Mouse (Mus musculus) E14TG2a.4 (cell line): Measurements from ENCODE around the gene Ssc4d.

ENCODE experiments used
- H3K27me3 ChIP-seq: 2 replicates; pipeline ENCODE4 v1.6.1; 2014; ENCODE audit warnings: low read length, control low read depth; ENCODE audit not compliant: insufficient read depth
- H3K36me3 ChIP-seq: 2 replicates; pipeline ENCODE4 v1.6.1; 2014; ENCODE audit warnings: low read length, control low read depth; ENCODE audit not compliant: insufficient read depth
- H3K4me1 ChIP-seq: replicated peaks from 2 replicates; pipeline ENCODE4 v1.6.1; 2014; ENCODE audit warnings: low read depth, low read length, control low read depth
- H3K4me3 ChIP-seq: replicated peaks from 2 replicates; pipeline ENCODE4 v1.5.1; 2014; ENCODE audit warnings: mild to moderate bottlenecking, low read length
- H3K9me3 ChIP-seq: 2 replicates; pipeline ENCODE4 v1.6.1; 2014; ENCODE audit warnings: low read length, control low read depth
- CTCF ChIP-seq: conservative IDR thresholded peaks from 2 replicates; pipeline ENCODE4 v1.5.1; 2014; ENCODE audit warnings: low read length
- NANOG ChIP-seq: IDR thresholded peaks from 2 replicates; pipeline ENCODE4 v1.6.1; 2014; ENCODE audit warnings: borderline replicate concordance, low read length, mixed read lengths
- POU5F1 ChIP-seq: IDR thresholded peaks from 2 replicates; pipeline ENCODE4 v1.6.1; 2014; ENCODE audit warnings: low read length, borderline replicate concordance

Ssc4d gene

DNA sequence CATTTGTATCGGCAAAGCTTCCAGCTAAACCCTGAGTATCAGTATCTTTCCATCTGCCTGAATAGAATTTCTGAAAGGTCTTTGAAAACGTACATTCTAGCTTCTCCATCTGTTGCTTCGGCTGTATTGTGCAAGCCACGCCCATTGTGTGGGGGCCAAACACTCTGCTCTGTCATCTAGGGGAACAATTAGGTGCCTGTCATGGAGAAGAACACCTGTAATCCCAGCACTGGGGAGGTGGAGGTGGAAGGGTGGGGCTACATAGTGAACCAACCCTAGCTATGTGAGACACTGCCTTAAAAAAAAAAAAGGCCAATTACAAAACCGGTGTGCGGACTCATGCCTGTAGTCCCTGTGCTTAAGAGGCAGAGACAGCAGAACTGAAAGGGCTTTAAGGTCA, 31.6 kb downstream of the Ssc4d start:
- Histone ChIP-seq H3K4me3 (no peak overlapping the region), H3K9me3 (no peaks in the 10 kb centered on the region), H3K27me3 (no peaks in the 10 kb centered on the region), H3K36me3 (no peaks in the 10 kb centered on the region), H3K4me1 (peaks cover 77% of the 10 kb centered on the region)
- TF ChIP-seq POU5F1 (no peak), CTCF (no peak), NANOG (no peak)

DNA sequence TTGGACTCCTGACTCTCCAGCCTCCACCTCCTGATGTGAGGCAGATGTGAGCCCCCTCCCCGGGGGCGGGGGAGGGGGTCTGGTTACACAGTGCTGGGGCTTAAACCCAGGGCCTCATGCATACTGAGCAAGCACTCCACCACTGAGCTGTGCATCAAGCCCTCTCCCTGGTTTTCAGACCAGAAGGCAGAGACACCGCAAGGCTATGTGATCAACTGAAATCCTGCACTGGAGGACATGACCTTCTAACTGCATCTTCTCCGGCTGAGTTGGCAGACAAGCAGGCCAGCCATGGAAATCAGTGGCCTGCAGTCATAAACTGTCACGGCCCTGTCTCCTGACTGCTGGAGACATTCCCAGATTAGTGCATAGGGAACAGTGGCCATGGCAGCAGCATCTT, 33.7 kb downstream of the Ssc4d start:
- Histone ChIP-seq H3K4me3 (no peak overlapping the region), H3K9me3 (no peaks in the 10 kb centered on the region), H3K4me1 (peaks cover 79% of the 10 kb centered on the region), H3K36me3 (no peaks in the 10 kb centered on the region), H3K27me3 (no peaks in the 10 kb centered on the region)
- TF ChIP-seq POU5F1 (no peak), CTCF (no peak), NANOG (no peak; the same call in 1 of the 2 replicates)

DNA sequence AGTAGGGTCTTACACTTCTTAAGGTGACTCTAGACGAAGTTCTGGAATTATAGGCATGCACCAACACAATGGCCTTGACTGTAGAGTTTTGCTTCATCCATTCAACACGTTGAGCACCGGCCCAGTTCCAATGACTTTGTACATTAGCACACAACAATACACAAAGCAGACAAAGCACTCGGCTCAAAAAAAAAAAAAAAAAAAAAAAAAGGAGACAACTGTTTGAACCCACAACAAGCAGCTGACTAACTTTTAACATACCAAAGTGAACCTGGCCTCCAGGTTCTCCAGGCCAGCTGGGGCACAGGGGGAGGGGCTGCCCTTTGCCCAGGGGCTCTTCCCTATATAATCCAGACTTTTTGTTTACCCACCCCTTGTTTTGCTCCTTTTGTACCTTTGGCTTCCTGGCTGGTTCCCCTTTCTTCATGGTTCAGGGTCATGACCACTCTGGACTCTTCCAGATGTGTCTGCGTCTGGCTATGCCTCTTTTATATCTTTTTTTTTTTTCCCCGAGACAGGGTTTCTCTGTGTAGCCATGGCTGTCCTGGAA, 38.6 kb downstream of the Ssc4d start:
- Histone ChIP-seq H3K4me1 (peaks cover 68% of the 10 kb centered on the region), H3K27me3 (no peaks in the 10 kb centered on the region), H3K4me3 (peak overlapping the region; percentile 99), H3K9me3 (no peaks in the 10 kb centered on the region), H3K36me3 (peaks cover 23% of the 10 kb centered on the region)
- TF ChIP-seq NANOG (no peak), POU5F1 (no peak), CTCF (no peak)

DNA sequence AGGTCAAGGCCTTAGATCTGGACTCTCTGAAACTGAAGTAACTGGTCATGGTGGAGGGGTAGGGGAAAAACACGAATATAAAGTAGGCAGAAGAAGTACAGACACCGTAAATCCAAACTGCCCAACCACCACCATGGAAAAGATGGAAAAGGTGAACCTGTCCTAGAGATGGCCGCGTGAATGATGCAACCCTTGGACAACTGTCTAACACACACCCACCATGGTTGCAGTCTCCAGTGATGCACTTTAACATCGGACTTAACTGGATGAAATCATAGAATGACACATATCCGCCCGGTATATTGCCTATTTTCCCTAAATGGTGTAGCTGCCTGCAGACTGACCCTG, 39.2 kb downstream of the Ssc4d start:
- peaks cover 29% of the 10 kb centered on the region for H3K36me3 ChIP-seq
- peak overlapping the region; percentile 99 for H3K4me3 ChIP-seq
- H3K27me3 ChIP-seq = no peaks in the 10 kb centered on the region
- H3K9me3 ChIP-seq = no peaks in the 10 kb centered on the region
- peaks cover 68% of the 10 kb centered on the region for H3K4me1 ChIP-seq
- TF ChIP-seq POU5F1 = no peak
- TF ChIP-seq CTCF = no peak
- TF ChIP-seq NANOG = no peak

DNA sequence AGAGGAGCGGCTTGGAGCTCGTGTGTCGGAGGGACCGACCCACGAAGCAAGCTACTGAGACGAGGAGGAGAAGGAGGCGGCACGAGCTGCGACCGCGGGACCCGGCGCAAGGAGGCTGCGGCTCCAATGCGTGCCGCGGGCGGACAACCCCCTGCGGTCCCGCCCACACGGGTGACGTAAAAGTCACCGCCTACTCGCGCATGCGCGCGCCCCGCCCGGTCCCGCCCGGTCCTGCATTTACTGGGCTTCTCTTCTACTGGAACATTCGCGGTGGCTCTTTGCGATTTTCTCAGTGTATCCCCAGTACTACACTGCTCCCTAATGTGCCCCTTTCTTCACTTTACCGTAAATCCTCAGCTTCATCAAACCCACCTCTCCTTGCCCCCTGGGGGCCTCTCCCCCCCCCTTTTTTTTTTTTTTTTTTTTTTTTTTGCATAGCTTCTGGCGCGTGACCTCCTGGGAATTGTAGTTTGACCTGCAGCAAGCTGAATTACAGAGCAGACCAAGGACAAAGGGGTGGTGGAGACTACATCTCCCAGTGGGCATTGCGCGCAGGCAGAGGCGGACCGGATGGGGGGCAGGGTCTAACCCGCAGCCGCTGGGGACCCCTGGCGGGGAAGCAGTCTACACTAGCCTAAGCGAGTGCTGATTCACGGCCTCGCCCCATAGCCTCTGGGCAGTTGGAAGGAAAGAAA, 39.7 kb downstream of the Ssc4d start, which contains the start of gene Ywhag:
Ywhag (minus strand) TSS at position 136 of the 695 bp plus-strand sequence.
- peak within 1 kb of the TSS; percentile 99 for H3K4me3 ChIP-seq
- peaks cover 72% of the 10 kb centered on the region for H3K4me1 ChIP-seq
- no peaks in the 10 kb centered on the region for H3K9me3 ChIP-seq
- H3K36me3 ChIP-seq = peaks cover 34% of the 10 kb centered on the region
- H3K27me3 ChIP-seq = no peaks in the 10 kb centered on the region
- no peak for TF ChIP-seq CTCF
- TF ChIP-seq NANOG = no peak
- no peak for TF ChIP-seq POU5F1

DNA sequence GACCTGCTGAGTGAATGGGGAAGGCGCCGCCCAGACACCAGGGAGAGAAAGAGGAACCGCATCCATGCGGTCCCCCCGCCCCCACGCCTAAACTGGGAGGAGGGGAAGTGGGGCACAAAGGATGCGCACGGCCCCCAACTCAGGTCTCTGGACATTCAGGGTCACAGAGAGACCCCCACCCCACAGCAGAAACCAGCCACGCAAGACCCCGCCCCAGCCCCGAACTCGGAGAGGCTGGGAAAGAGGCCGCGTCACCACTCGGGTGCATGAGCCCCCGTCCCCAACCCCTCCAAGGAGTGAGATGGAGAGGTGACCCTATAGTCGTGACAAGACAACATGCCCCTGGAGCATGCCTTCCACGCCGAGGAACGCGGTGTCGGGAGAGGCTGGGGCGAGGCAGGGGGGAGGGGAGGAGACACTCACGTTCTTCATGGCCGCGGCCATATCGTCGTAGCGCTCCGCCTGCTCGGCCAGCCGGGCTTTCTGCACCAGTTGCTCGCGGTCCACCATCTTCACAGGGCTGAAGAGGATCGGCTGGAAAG, 40.4 kb downstream of the Ssc4d start:
- Histone ChIP-seq H3K9me3 (no peaks in the 10 kb centered on the region), H3K4me3 (peak overlapping the region; percentile 99), H3K36me3 (peaks cover 41% of the 10 kb centered on the region), H3K27me3 (no peaks in the 10 kb centered on the region), H3K4me1 (peaks cover 73% of the 10 kb centered on the region)
- TF ChIP-seq POU5F1 = no peak
- TF ChIP-seq NANOG = no peak
- no peak for TF ChIP-seq CTCF

DNA sequence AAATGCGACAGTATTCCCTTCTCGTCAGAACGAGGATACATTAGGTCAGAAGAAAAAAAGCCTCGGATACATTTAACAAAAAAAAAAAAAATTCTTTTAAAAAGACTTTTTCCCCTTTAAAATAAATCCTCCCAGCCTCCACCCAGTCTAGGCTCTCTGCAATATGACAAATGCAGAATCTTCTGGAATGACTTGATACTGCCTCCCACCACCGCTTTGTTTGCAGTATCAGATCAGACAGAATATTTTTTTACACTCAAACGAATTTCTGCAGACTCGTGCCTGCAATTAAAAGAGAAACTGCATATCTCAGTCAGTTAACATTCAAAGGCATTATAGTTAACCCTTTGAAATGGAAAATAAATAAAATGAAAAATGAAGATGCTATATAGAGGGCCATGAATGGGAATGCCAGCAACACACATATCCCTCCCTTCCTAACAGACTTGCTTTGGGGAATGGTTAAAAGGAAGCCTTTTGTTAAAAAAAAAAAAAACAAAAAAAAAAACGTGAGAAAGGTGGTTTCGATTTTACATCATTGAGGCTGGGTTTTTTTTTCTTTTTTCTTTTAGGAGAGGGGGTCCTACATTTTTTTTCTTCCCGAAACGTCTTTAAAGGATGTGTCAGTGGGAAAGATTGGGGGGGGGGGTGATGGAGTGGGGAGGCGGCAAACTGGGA, 41.0 kb downstream of the Ssc4d start:
- TF ChIP-seq POU5F1 (no peak), NANOG (no peak), CTCF (no peak)
- Histone ChIP-seq H3K4me1 (peaks cover 79% of the 10 kb centered on the region), H3K9me3 (no peaks in the 10 kb centered on the region), H3K36me3 (peaks cover 47% of the 10 kb centered on the region), H3K4me3 (peak overlapping the region; percentile 99), H3K27me3 (no peaks in the 10 kb centered on the region)

DNA sequence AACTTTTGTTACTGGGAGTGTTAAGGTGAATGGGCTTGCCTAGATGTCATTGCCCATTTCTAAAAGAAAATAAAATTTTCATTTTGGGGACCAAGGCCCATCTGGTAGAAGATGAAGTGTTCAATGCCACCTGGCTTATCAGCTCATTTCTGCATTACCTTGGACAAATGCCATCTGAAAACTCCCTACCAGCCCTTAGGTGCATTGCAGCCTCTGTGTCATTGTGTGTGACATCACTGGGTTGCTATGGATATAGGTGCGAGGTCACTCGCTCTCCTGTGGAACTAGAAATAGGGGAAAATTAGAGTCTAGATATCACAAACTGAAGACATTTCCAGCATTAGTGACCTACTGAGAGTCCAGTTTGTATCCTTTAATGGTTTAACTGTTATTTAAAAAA, 42.0 kb downstream of the Ssc4d start:
- TF ChIP-seq CTCF (no peak), POU5F1 (no peak), NANOG (no peak)
- H3K27me3 ChIP-seq = no peaks in the 10 kb centered on the region
- H3K4me1 ChIP-seq = peaks cover 79% of the 10 kb centered on the region
- H3K4me3 ChIP-seq = peak overlapping the region; percentile 99
- H3K9me3 ChIP-seq = no peaks in the 10 kb centered on the region
- H3K36me3 ChIP-seq = peaks cover 57% of the 10 kb centered on the region
